Mouse (Mus musculus) CH12.LX (cell line): Measurements from ENCODE around the gene Cib4. TPM values are rescaled to one million over a fixed set of nuclear protein-coding genes. Genes with fewer than 3 reads are reported as not detected.

ENCODE experiments used
- DNase-seq: peaks from one replicate; pipeline ENCODE4 v3.0.0-alpha.2; 2013; ENCODE audit errors: extremely low read depth
- H3K27ac ChIP-seq: 2 replicates; pipeline ENCODE4 v1.5.1; 2012; ENCODE audit warnings: low read depth, mild to moderate bottlenecking, control low read depth, moderate library complexity; ENCODE audit not compliant: insufficient read depth
- H3K27me3 ChIP-seq: replicated peaks from 2 replicates; pipeline ENCODE3; 2012; ENCODE audit warnings: inconsistent platforms
- H3K36me3 ChIP-seq, 2 experiments: replicated peaks in 1 of 2; 2 replicates each; pipeline versions ENCODE3 to v1.6.1; 2012; ENCODE audit warnings: inconsistent platforms in 1 of 2, low read length in 1 of 2, mild to moderate bottlenecking in 1 of 2, mixed read lengths in 1 of 2, moderate library complexity in 1 of 2; ENCODE audit not compliant: control insufficient read depth in 1 of 2, insufficient read depth in 1 of 2
- H3K4me1 ChIP-seq, 2 experiments: 2 replicates each; pipeline ENCODE4 v1.6.1; 2012; ENCODE audit warnings: inconsistent platforms in 1 of 2, moderate library complexity in 1 of 2; ENCODE audit not compliant: insufficient read depth in 2 of 2, control insufficient read depth in 1 of 2
- H3K4me2 ChIP-seq: 2 replicates; pipeline ENCODE4 v1.6.1; 2012; ENCODE audit warnings: low read depth, mild to moderate bottlenecking, control low read depth; ENCODE audit not compliant: poor library complexity, insufficient read depth, severe bottlenecking
- H3K4me3 ChIP-seq, 3 experiments: fragments of 150-350 bp in 1 of 3; sonication (generic) in 1 of 3; replicated peaks in 1 of 3; 2 replicates each; pipeline versions ENCODE3 to v1.5.1; 2011 to 2012; ENCODE audit warnings: low read depth in 2 of 3, low read length in 2 of 3, mild to moderate bottlenecking in 2 of 3, moderate library complexity in 2 of 3, control low read depth in 1 of 3, improper control_type of control experiment in 1 of 3, inconsistent platforms in 1 of 3, mixed read lengths in 1 of 3; ENCODE audit not compliant: poor library complexity in 1 of 3
- H3K79me2 ChIP-seq: replicated peaks from 2 replicates; pipeline ENCODE4 v1.6.1; 2012; ENCODE audit warnings: mild to moderate bottlenecking, moderate library complexity; ENCODE audit not compliant: control insufficient read depth, poor library complexity, insufficient read depth, severe bottlenecking; ENCODE audit errors: extremely low read depth
- H3K9ac ChIP-seq: 2 replicates; pipeline ENCODE4 v1.6.1; 2012; ENCODE audit warnings: low read depth, mild to moderate bottlenecking, control low read depth, moderate library complexity; ENCODE audit not compliant: insufficient read depth
- H3K9me3 ChIP-seq: replicated peaks from 2 replicates; pipeline ENCODE3; 2012; ENCODE audit warnings: low read length, inconsistent platforms, mixed read lengths
- CHD1 ChIP-seq: IDR thresholded peaks from 2 replicates; pipeline ENCODE4 v1.6.1; 2012; ENCODE audit warnings: low read depth, low read length, improper control_type of control experiment, inconsistent platforms
- CHD2 ChIP-seq: IDR thresholded peaks from 2 replicates; pipeline ENCODE4 v1.6.1; 2011; ENCODE audit warnings: low read length, improper control_type of control experiment
- E2F4 ChIP-seq: IDR thresholded peaks from 2 replicates; pipeline ENCODE4 v1.6.1; 2011; ENCODE audit warnings: low read depth, low read length, improper control_type of control experiment; ENCODE audit not compliant: insufficient replicate concordance
- ELF1 ChIP-seq: IDR thresholded peaks from 2 replicates; pipeline ENCODE4 v1.6.1; 2014; ENCODE audit warnings: low read depth, mild to moderate bottlenecking, inconsistent platforms, low read length, improper control_type of control experiment
- EP300 ChIP-seq: IDR thresholded peaks from 2 replicates; pipeline ENCODE4 v1.6.1; 2011; ENCODE audit warnings: low read length, improper control_type of control experiment
- ETS1 ChIP-seq: conservative IDR thresholded peaks from 2 replicates; pipeline ENCODE4 v1.6.1; 2012; ENCODE audit warnings: low read depth, mild to moderate bottlenecking, inconsistent platforms, low read length, improper control_type of control experiment, moderate library complexity
- GABPA ChIP-seq: IDR thresholded peaks from 2 replicates; pipeline ENCODE4 v1.6.1; 2012; ENCODE audit warnings: low read depth, low read length, improper control_type of control experiment, inconsistent platforms; ENCODE audit not compliant: insufficient replicate concordance
- IRF4 ChIP-seq: IDR thresholded peaks from 2 replicates; pipeline ENCODE4 v1.6.1; 2014; ENCODE audit warnings: low read depth, mild to moderate bottlenecking, inconsistent platforms, low read length, improper control_type of control experiment
- JUN ChIP-seq: IDR thresholded peaks from 2 replicates; pipeline ENCODE4 v1.6.1; 2011; ENCODE audit warnings: low read depth, mild to moderate bottlenecking, low read length, improper control_type of control experiment, moderate library complexity; ENCODE audit not compliant: insufficient read depth
- MAFK ChIP-seq: IDR thresholded peaks from 2 replicates; pipeline ENCODE4 v1.6.1; 2011; ENCODE audit warnings: low read length, improper control_type of control experiment; ENCODE audit not compliant: insufficient replicate concordance
- MAX ChIP-seq: IDR thresholded peaks from 2 replicates; pipeline ENCODE4 v1.6.1; 2011; ENCODE audit warnings: low read length, improper control_type of control experiment
- MYC ChIP-seq: IDR thresholded peaks from 2 replicates; pipeline ENCODE4 v1.6.1; 2011; ENCODE audit warnings: low read depth, mild to moderate bottlenecking, improper control_type of control experiment, low read length
- NELFE ChIP-seq: IDR thresholded peaks from 2 replicates; pipeline ENCODE4 v1.6.1; 2011; ENCODE audit warnings: low read depth, low read length, improper control_type of control experiment
- NRF1 ChIP-seq: IDR thresholded peaks from 2 replicates; pipeline ENCODE4 v1.6.1; 2014; ENCODE audit warnings: low read depth, mild to moderate bottlenecking, inconsistent platforms, low read length, improper control_type of control experiment, moderate library complexity
- PAX5 ChIP-seq: IDR thresholded peaks from 2 replicates; pipeline ENCODE4 v1.6.1; 2012; ENCODE audit warnings: low read length, inconsistent platforms, mixed read lengths
- POLR2A ChIP-seq: IDR thresholded peaks from 2 replicates; pipeline ENCODE4 v1.6.1; 2011; ENCODE audit warnings: low read depth, mild to moderate bottlenecking, improper control_type of control experiment, low read length
- POLR2AphosphoS2 ChIP-seq: IDR thresholded peaks from 2 replicates; pipeline ENCODE4 v1.6.1; 2011; ENCODE audit warnings: low read depth, low read length, improper control_type of control experiment
- RAD21 ChIP-seq: IDR thresholded peaks from 2 replicates; pipeline ENCODE4 v1.6.1; 2011; ENCODE audit warnings: low read depth, mild to moderate bottlenecking, low read length, improper control_type of control experiment, moderate library complexity
- TBP ChIP-seq: conservative IDR thresholded peaks from 2 replicates; pipeline ENCODE4 v1.6.1; 2011; ENCODE audit warnings: low read depth, low read length, improper control_type of control experiment
- UBTF ChIP-seq: IDR thresholded peaks from 2 replicates; pipeline ENCODE4 v1.6.1; 2012; ENCODE audit warnings: low read depth, mild to moderate bottlenecking, inconsistent platforms, low read length, improper control_type of control experiment, moderate library complexity
- ZC3H11A ChIP-seq: IDR thresholded peaks from 2 replicates; pipeline ENCODE4 v1.6.1; 2012; ENCODE audit warnings: low read depth, mild to moderate bottlenecking, inconsistent platforms, low read length, improper control_type of control experiment
- ZKSCAN1 ChIP-seq: IDR thresholded peaks from 2 replicates; pipeline ENCODE4 v1.6.1; 2012; ENCODE audit warnings: low read depth, inconsistent platforms, low read length, improper control_type of control experiment, borderline replicate concordance
- ZNF384 ChIP-seq: IDR thresholded peaks from 2 replicates; pipeline ENCODE4 v1.6.1; 2012; ENCODE audit warnings: low read depth, low read length, improper control_type of control experiment, inconsistent platforms
- dilution Hi-C: fragments of 300-500 bp; cut with MboI; formaldehyde crosslinking; loops from 2 replicates; pipeline ENCODE4 v1.14.3; 2020; ENCODE audit warnings: low sequenced_read_pairs; ENCODE audit not compliant: extremely low pct_unique_long_range_greater_than_20kb, extremely low pct_ligation_motif_present
- in situ Hi-C: fragments of 300-500 bp; cut with MboI; formaldehyde crosslinking; loops from 3 replicates; pipeline ENCODE4 v1.14.3; 2019; ENCODE audit warnings: low sequenced_read_pairs, low pct_ligation_motif_present, low pct_unique_long_range_greater_than_20kb, mixed read lengths
- polyA plus RNA-seq: library from polyadenylated mRNA; unstranded; fragments of >175 nt; gene quantifications from 2 replicates; pipeline ENCODE4 v1.2.1, GENCODE M21; 2012; ENCODE audit warnings: low read depth; ENCODE audit not compliant: insufficient read length
- total RNA-seq, 2 experiments: library from RNA; depleted of rRNA; stranded (reverse); fragments of 300-350 nt in 1 of 2; fragments of >200 nt in 1 of 2; gene quantifications; 2 replicates each; pipeline ENCODE4 v1.2.3; 2012 to 2014

Gene Cib4
- total and polyA plus RNA-seq, 3 experiments = not detected

DNA sequence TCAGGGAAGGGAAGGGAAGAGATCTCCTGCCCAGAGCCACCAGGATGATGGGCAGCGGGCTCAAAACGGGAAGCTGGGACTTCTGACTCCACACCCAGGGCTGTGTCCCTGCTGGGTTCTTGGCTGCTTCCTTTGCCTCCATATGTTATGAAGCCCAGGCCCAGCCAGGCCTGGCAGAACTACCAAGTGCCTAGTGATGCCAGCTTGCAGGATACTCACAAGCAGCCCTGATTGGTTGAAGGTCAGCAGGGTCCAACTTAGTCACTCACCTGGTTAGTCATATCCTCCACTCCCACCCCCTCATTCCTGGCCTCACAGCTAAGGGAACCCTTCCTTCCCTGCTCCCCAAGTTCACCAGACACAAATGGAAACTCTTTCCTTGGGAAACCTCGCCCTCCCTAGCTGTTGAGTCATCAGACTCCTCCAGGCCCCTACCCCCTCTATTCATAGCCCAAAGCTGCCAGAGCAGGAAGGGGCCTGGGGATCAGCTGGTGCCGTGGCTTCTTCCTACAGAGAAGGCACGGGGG lies 45.6 kb upstream of the Cib4 start:
- Histone ChIP-seq H3K27me3 (peaks cover 29% of the 10 kb centered on the region), H3K79me2 (no peaks in the 10 kb centered on the region), H3K4me3 (no peak overlapping the region), H3K4me2 (no peak overlapping the region), H3K9me3 (peaks cover 5% of the 10 kb centered on the region), H3K9ac (no peak overlapping the region)
- dilution Hi-C loops (no loop called here), in situ Hi-C loops (no loop called here)
- no peak for TF ChIP-seq EP300
- TF ChIP-seq ETS1 = no peak
- TF ChIP-seq ELF1 = no peak
- TF ChIP-seq ZNF384 = no peak
- no peak for TF ChIP-seq CHD1
- TF ChIP-seq POLR2AphosphoS2 = no peak
- TF ChIP-seq POLR2A = no peak
- TF ChIP-seq JUN = no peak
- TF ChIP-seq IRF4 = no peak
- TF ChIP-seq ZKSCAN1 = no peak
- no peak for TF ChIP-seq GABPA
- TF ChIP-seq, all 38 proteins: peak for 0
- Histone ChIP-seq H3K27ac (no peak overlapping the region), H3K4me1 (peaks cover 22 to 49% of the 10 kb centered on the region in 2 experiments), H3K36me3 (no peaks in the 10 kb centered on the region)
- DNase-seq = no peak

DNA sequence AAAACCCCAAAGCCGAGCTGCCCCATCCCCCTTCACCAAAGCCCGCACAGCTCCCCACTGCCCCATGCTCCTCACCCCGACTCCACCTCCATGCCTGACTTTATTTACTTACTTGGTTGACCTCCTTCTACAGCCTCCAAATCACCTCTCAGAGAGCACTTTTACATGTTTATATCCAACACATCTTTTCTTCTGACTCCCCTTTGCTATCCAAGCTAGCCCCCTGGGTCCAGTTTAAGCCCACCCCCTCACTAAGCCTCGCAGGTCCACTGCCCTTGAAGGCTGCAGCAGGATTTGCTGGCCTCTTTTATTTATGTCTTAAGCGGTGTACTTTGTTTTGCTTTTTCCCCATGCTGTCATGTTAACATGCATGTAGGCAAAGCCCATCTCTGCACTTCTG lies 44.6 kb upstream of the Cib4 start:
- H3K79me2 ChIP-seq = no peaks in the 10 kb centered on the region
- H3K27me3 ChIP-seq = peaks cover 38% of the 10 kb centered on the region
- no peaks in the 10 kb centered on the region for H3K36me3 ChIP-seq
- TF ChIP-seq E2F4 (no peak), TBP (no peak), NELFE (no peak), NRF1 (no peak), CHD1 (no peak), ELF1 (no peak), POLR2AphosphoS2 (no peak), MAFK (no peak), ZC3H11A (no peak), EP300 (no peak), CHD2 (no peak), ZKSCAN1 (no peak), ZNF384 (no peak), MYC (no peak), RAD21 (no peak), MAX (no peak), UBTF (no peak), PAX5 (no peak)
- no peak overlapping the region for H3K27ac ChIP-seq
- in situ Hi-C loops (no loop called here), dilution Hi-C loops (no loop called here)
- peaks cover 18 to 38% of the 10 kb centered on the region in 2 experiments for H3K4me1 ChIP-seq
- no peak for DNase-seq
- H3K4me2 ChIP-seq = no peak overlapping the region
- H3K9me3 ChIP-seq = peaks cover 5% of the 10 kb centered on the region
- no peak overlapping the region for H3K4me3 ChIP-seq
- no peak overlapping the region for H3K9ac ChIP-seq
